Mouse (Mus musculus): ENCODE results near the gene Lcn8. TPM values are rescaled to one million over a fixed set of nuclear protein-coding genes. Genes with fewer than 3 reads are reported as not detected.
A peak's percentile ranks its signal among the peaks of the same experiment; 100 is the strongest.

Gene Lcn8
- total RNA-seq (2021): 1 to 10 TPM; 1.1 TPM
- long read RNA-seq, experiment 1, partial matches to known transcripts: 2 of 3 reads
- long read RNA-seq, experiment 1, other reads (novel, unspliced or antisense): 1 of 3 reads
- long read RNA-seq, experiment 2, partial matches to known transcripts: 2 of 2 reads
- long read RNA-seq, experiment 2, other reads (novel, unspliced or antisense): 0 of 2 reads

GRCm38 (mm10) chr2:25652902-25653301, at the start of gene Lcn8:
Gene Lcn8, plus strand, starts transcription at chr2:25653120.
- DNase-seq: no peak
- intact Hi-C loops (cut with DNase I): no loop called here

DNA sequence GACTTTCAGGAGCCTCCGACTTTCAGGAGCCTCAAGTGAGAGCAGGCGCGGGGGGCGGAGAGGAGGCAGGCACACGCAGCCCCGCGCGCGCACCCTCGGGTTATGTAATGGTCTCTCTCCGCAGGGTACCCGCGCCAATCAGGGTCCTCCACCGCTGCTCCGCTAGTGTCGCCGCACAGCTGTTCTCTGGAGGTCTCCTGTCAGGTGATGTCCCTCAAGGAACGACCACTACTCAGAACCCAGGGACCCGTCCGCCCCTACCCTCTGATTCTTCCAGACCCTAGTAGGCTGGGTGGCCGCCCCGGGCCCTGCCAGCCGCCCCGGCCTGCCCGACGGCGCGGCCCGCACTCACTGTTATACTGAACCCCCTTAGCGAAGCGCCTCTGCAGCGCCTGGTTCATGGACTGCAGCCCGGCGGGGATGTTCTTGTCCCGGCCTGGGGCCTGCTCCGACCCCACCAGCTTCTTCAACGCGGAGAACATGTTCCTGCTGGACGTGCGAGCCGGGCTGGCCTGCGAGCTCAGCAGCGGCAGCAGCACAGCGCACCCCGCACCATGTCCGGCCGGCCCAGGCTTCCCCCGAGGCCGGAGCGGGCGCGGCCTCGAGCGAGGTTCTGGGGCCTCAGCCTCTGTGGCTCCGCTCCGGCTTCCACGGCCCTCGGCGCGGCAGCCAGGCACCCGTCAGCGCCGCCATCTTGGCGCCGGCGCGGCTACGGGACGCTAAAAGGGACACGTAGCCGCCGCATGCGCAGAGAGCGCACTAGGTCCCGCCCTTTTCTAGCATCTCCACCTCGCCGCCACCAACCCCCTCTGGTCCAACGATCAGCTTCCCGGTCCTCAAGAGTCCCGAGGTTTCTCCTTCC, 44.9 kb upstream of the Lcn8 start, which contains the start of gene Rabl6:
Rabl6 (minus strand) TSS at position 761 of the 862 bp plus-strand sequence.
- peak; percentile 92 to 93 for DNase-seq
- intact Hi-C loops (cut with DNase I): no loop called here

DNA sequence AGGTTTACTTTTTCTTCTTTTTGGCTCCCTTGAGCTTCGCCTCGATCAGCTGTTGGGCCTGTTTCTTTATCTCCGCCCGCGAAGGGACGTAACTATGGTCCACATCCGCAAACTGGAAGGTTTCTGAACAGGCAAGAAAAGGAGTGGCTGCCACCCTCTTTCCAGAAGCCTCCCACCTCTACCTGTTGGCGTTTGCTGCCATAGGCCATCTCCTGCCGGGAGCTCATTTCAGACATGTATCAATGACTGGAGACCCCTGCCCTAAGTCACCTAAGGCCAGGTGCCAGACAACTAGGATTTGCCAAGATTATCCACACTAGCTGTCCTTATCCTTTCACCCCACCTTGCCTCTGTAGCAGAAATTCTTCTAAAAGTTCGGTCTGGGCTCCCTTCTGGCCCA, 44.2 kb upstream of the Lcn8 start:
- DNase-seq: no peak
- intact Hi-C loops (cut with DNase I): no loop called here

GRCm38 (mm10) chr2:25616398-25616797, 36.5 kb upstream of the Lcn8 start:
- intact Hi-C loops (cut with DNase I): no loop called here
- no peak for DNase-seq

GRCm38 (mm10) chr2:25617578-25617977, 35.3 kb upstream of the Lcn8 start, which contains the start of gene Ccdc183:
Gene Ccdc183, minus strand, starts transcription at chr2:25617678.
- DNase-seq: no peak
- intact Hi-C loops (cut with DNase I): no loop called here

- no peak for DNase-seq
- intact Hi-C loops (cut with DNase I): no loop called here
Measured at GRCm38 (mm10) chr2:25620386-25620785, 32.5 kb upstream of the Lcn8 start.

- no peak for DNase-seq
- intact Hi-C loops (cut with DNase I): no loop called here
Measured at GRCm38 (mm10) chr2:25620852-25621228, 32.1 kb upstream of the Lcn8 start.

- DNase-seq: peak; percentile 84 to 89
- intact Hi-C loops (cut with DNase I): no loop called here
Measured at GRCm38 (mm10) chr2:25621229-25622200, 31.4 kb upstream of the Lcn8 start, which contains the start of gene Tmem141. Gene Tmem141, minus strand, starts transcription at chr2:25622005.

- intact Hi-C loops (cut with DNase I): no loop called here
- no peak for DNase-seq
Measured at GRCm38 (mm10) chr2:25625986-25626385, 26.9 kb upstream of the Lcn8 start.

DNA sequence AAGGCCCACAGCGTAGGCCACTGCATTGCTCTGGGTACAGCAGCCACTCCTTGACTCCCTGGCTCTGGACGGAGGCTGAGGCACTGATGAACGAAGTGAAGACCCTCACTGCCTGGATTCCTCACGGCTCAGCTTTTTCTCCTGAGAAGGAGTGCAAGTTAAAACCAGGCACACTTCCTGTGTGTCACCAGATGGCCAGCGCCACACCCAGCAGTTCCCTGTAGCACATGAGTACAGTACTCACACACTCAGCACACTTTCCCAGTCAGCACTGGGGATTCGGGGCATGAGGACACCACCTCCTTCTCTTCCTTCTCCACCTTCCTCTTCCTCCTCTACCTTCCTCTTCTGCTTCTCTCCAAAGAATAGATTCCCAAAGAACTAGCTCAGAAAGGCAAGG, 25.1 kb upstream of the Lcn8 start, which contains the start of gene Fcna:
Fcna (minus strand) TSS at position 220 of the 400 bp plus-strand sequence.
- DNase-seq: no peak
- intact Hi-C loops (cut with DNase I): no loop called here

DNA sequence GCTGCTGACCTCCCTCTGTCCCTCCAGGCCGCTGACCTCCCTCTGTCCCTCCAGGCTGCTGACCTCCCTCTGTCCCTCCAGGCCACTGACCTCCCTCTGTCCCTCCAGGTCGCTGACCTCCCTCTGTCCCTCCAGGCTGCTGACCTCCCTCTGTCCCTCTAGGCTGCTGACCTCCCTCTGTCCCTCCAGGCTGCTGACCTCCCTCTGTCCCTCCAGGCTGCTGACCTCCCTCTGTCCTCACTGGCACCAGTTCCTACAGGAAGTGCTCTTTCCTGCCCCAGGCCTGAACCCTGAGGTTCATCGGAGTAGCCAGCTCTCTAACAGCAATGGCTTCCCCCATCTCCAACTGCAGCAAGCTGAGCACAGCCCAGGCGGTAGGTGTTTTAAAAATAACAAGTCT, 24.2 kb upstream of the Lcn8 start:
- intact Hi-C loops (cut with DNase I): no loop called here
- peak in 1 of 2 experiments; percentile 11 for DNase-seq

- intact Hi-C loops (cut with DNase I): no loop called here
- DNase-seq: no peak
Measured at GRCm38 (mm10) chr2:25633616-25634015, 19.3 kb upstream of the Lcn8 start.

- DNase-seq: no peak
- intact Hi-C loops (cut with DNase I): no loop called here
Measured at GRCm38 (mm10) chr2:25634046-25634445, 18.9 kb upstream of the Lcn8 start.

GRCm38 (mm10) chr2:25639890-25640289, 13.0 kb upstream of the Lcn8 start:
- DNase-seq: peak; percentile 49 to 63
- intact Hi-C loops (cut with DNase I): no loop called here

- DNase-seq: no peak
- intact Hi-C loops (cut with DNase I): no loop called here
Measured at GRCm38 (mm10) chr2:25654502-25654901, 1.6 kb downstream of the Lcn8 start.

- DNase-seq: peak; percentile 39 to 65
- intact Hi-C loops (cut with DNase I): no loop called here
Measured at GRCm38 (mm10) chr2:25656691-25657090, 3.8 kb downstream of the Lcn8 start.

DNA sequence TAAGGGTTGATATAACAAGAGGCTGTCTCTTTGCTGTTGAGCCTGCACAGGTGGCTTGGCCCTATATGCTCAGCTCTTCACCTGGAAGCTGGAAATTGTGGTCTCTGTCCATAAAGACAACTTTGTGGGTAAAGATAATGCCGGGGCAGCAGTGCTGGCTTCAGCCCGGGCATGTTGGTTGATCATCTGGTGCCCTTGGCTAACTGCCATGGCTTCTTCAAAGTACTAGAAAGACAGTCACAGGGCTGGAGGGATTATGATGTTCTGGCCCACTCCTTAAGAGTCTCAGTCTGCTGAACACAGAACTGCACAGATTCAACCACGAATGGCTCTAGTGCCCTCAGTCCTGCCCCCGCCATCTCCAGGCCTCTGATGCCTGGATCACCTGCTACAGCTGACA, 4.3 kb downstream of the Lcn8 start:
- DNase-seq: peak in 1 of 2 experiments; percentile 26

DNA sequence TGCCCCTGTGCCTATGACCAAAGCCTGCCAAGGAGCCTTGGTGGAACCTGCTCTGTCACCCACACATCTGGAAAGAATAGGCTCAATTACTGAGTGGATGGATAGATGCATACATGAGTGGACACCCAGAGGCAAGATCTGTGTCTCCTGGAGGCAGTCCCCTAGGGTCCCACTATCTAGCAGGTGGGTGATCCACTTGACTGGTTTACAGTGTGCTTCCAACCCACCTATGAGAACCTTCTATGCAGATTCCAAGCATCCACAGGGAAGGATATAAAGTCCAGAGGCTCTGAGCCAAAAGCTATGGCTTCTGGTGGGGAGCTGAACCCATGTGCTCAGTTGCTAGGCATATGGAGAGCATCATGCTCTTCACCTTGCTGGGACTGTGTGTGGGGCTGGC, 4.7 kb downstream of the Lcn8 start, which contains the start of gene Lcn5:
Lcn5 (plus strand) TSS at position 301 of the 400 bp plus-strand sequence.
- DNase-seq: no peak
- intact Hi-C loops (cut with DNase I): no loop called here

More for the DNA sequence above, 4.3 kb downstream of the Lcn8 start:
- intact Hi-C loops (cut with DNase I): no loop called here

DNA sequence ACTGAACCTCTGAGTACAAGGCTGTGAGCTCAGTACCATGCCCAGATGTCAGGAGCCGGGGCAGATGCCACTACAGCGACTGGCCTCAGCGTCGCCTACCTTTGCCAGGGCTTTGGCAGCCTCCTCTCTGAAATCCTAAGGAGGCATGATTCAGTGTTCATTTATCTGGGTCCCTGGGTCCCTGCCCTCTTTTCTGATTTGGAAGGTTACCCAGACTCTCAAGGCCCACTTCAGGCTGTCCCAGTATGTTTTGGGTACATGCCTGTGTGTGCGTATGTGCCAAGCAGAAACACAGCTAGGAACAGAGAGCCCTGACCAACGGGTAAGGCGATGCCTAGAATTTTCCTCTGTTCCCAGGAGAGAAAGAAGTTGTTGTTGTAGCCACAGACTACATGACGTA, 7.4 kb downstream of the Lcn8 start:
- peak in 1 of 2 experiments; percentile 19 for DNase-seq
- intact Hi-C loops (cut with DNase I): no loop called here

DNA sequence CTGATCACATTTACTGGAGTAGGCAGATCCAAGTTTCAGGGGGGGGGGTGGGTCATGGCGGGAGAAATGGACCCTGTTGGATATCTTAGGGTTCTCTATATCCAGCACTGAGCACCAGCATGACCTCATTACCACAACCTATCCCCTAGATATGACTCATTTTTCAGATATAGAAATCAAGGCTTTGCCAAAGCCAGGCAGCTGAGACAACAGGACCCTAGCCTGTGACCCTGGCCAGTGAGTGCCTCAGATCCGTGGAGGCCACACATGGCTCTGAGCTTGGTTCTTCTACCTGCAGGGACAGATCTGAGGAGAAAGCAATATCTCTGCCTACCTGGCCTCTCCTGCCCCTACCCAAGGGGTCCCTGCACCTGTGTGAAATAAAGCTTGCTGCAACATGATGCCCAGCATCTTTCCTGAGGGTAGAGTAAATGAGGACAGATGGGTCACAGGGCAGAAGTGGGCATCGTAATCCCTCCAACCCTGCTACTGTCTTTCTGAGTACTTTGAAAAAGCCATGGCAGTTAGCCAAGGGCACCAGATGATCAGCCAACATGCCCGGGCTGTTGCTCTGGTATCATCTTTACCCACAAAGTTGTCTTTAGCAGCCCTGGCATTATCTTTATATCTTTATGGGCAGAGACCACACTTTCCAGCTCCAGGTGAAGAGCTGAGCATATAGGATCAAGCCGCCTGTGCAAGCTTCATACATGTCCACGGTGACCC, 8.5 kb downstream of the Lcn8 start:
- intact Hi-C loops (cut with DNase I): no loop called here
- no peak for DNase-seq

Measured in heart, postnatal 14 days (tissue).